Mouse (Mus musculus): Measurements from ENCODE around the gene Tctex1d1.

Tctex1d1 gene

DNA sequence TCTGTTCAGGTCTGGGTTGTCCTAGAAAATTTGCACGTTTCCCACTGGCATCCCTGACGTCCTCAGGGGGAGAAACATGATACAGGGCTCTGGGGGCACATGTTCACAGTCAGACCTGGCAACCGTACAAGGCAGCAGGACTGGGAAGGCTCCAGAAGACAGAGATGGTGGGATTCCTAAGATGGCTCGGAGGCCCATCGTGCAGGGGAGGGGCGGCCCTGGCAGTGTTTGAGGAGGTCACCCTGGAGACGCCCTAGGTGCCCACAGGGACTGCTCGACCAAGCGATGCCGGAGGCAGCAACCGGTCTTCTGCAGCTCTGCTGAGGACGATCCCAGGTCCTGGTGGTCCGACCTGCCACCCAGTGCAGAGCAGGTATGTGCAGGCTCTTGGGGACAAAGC lies at the start of gene Tctex1d1:
Gene Tctex1d1, plus strand, starts transcription at position 167 of the 400 bp plus-strand sequence.
- DNase-seq: peak in 1 of 2 experiments; percentile 13

GRCm38 (mm10) chr4:102929491-102929890 lies 48.9 kb upstream of the Tctex1d1 start:
- DNase-seq: no peak

DNA sequence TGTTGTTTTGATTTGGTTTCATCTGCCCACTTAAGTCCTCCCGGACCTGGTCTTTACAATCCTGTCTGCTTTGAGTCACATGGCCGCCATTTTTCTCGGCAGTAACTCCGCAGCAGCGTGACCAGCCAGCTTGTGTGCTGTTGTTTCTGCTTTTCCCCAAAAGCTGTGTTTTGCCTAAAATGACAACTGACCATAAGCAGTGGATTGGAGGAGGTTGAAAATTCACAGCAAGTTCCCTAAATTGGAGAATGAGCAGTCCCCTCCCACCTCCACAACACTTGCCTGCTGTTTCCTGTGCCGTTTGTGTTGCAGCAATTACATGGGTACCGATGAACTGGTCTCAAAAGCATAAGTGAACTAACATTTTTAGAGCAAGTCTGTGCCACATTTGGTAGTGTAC lies 47.7 kb upstream of the Tctex1d1 start:
- DNase-seq: no peak

DNA sequence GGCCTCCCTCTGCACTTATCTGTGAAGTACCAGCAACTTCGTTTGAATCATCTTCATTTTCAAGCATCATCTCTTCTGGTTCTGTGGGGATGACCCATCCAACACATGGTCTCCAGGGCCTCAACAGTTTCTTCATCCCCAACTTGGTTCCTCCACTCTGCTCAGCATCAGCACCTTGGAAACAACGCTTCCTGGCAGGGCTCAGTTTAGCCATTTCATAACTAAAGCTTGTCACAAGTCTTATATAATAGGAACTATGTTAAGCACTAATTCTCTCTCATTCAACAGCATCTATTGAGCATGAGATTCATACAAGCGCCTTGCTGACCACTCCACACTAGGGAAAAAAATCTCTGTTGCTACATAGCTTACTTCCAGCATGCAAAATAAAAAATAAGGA lies 38.1 kb upstream of the Tctex1d1 start:
- DNase-seq: no peak

DNA sequence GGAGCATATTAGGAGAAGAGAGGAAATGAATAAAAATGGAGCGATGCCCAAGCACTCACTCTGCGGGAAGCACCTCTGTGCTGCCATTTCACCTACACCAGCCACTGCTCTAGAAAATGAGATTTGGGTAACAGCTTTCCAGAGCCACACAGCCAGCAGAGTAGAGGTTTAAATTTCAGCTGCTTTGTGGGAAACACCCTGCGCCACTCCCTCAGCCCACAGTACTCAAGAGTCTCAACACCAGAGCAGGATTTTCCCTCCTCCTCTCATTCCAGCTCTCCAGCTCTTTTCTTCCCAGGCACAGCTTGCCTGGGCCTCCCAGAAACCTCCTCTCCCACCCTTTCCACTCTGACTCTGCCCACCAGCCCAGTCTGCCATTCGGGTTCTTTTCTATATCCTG lies 37.7 kb upstream of the Tctex1d1 start:
- DNase-seq: no peak

- DNase-seq: no peak
Measured at GRCm38 (mm10) chr4:102944325-102944724, 34.1 kb upstream of the Tctex1d1 start.

DNA sequence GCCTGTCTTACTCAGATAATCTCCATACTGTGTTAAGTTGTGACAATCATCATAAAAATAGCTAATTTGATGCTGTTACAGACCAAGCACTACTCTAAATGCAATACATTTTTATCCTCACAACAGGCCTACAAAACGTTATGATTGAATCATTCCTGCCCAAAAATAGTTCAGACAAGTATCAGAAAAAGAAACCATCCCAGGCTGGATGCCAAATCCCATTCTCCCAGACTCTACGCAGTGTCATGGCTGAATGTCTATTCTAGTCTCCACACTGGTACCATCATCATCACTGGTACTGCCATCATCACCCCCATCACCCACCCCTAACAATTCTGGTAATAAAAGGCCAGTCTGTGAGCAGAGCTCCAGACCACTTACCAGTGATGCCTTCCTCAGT lies 25.9 kb upstream of the Tctex1d1 start:
- no peak for DNase-seq

GRCm38 (mm10) chr4:102955294-102955956 lies 23.0 kb upstream of the Tctex1d1 start:
- DNase-seq: no peak

GRCm38 (mm10) chr4:102959409-102959808 lies 19.0 kb upstream of the Tctex1d1 start:
- no peak for DNase-seq

DNA sequence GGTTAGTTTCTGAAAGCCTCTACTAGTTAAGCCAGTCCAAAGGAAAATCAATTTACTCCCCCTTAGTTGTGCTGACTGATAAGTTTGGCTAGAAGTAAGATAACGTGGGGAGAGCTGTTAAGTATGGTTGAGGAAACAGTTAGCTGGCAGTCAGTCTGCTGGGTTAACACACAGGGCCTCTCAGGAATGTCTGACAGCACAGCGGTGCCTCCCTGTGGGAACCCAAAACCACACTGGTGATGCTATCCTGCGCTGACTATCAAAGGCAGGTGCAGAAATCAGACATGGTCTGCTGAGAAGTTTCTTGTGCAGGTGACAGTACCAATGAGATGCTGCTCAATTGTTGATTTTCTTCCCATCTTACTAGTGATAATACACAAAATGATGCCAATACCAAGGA lies 14.2 kb upstream of the Tctex1d1 start:
- no peak for DNase-seq

- DNase-seq: no peak
Measured at GRCm38 (mm10) chr4:102967811-102968210, 10.6 kb upstream of the Tctex1d1 start.

DNA sequence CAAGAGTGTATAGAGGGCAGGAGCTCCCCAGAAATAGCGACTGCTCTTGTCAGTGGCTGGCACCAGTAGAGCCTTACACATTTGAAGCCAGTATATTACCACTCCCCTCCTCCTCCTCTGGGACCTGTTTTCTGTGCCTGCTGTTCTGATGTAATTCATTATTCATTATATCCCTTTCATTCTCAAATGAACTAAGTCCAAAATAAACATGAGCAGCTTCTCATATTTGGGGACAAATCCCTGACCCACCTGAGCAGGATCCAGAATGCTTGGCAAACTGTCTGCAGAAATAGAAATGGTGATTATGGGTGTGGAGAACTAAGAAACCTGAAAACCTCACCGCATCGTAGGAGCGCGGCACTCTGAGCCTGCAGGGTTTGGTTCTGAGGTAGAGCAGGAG lies 8.8 kb upstream of the Tctex1d1 start:
- DNase-seq: no peak

- DNase-seq: no peak
Measured at GRCm38 (mm10) chr4:102971159-102971558, 7.2 kb upstream of the Tctex1d1 start.

- no peak for DNase-seq
Measured at GRCm38 (mm10) chr4:102972071-102972470, 6.3 kb upstream of the Tctex1d1 start.

DNA sequence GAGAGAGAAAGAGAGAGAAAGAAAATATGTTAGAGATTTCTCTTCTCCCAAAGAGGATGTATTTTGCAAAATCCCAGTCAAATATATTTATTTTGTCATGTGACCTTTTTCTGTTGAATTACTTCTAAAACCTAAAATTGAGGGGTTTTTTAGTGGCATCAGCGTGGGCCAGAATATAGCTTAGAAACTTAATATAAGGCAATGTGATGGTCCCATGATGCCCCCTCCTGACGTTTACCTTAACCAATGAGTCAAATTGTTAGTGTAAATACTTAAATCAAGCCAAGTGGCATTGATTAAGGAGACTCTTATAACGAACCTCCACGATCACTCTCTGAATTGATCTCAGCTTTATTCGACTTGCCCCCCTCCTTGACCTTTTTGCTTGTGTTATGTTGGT lies 4.2 kb upstream of the Tctex1d1 start:
- no peak for DNase-seq

- no peak for DNase-seq
Measured at GRCm38 (mm10) chr4:102976290-102977275, 1.8 kb upstream of the Tctex1d1 start.

- DNase-seq: no peak
Measured at GRCm38 (mm10) chr4:102977778-102978321, 556 bp upstream of the Tctex1d1 start.

- no peak for DNase-seq
Measured at GRCm38 (mm10) chr4:102979385-102979784, 979 bp downstream of the Tctex1d1 start.

GRCm38 (mm10) chr4:102981709-102982108 lies 3.3 kb downstream of the Tctex1d1 start:
- no peak for DNase-seq

DNA sequence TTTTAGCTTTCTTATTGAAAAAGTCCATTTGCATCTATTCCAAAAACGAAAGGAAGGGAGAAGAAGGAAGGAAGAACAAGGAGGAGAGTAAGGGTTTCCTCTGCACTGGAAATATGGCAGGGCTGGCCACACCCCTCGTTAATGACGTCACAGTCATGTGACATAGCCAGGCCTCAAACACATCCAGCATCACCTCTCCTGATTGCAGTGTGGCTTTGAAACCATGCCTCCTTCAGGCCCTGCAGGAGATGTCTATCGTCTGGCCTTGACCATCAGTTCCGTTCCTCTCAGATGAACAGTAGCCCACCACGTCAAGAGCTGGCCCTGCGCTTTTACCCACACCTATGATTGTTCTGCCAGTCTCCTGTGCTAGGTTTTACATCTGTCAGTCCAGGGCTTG lies 7.8 kb downstream of the Tctex1d1 start:
- DNase-seq: no peak

GRCm38 (mm10) chr4:102986917-102987316 lies 8.5 kb downstream of the Tctex1d1 start:
- DNase-seq: peak; percentile 50 to 66

GRCm38 (mm10) chr4:102987325-102987724 lies 8.9 kb downstream of the Tctex1d1 start:
- no peak for DNase-seq

- DNase-seq: no peak
Measured at GRCm38 (mm10) chr4:102987756-102988155, 9.3 kb downstream of the Tctex1d1 start.

DNA sequence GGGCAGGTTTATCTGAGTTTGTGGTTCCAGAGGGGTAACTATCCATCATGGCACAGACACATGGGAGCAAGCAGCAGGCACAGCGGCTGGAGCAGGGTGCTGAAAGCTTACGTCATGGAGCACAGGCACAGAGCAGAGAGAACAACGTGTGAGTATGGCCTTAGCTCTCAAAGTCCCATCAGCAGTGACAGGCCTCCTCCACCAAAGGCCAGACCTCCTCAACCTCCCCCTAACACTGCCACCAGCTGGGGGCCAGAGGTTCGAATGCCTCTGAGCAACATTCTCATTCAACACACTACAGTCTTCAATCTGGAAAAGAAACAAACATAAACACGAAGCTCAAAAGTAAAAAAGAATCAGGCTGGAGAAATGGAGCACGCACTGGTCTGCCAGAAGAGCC lies 10.1 kb downstream of the Tctex1d1 start:
- DNase-seq: no peak

Measured in kidney, postnatal 36 days (tissue).